Mouse (Mus musculus): ENCODE measurements around the gene Lrrc4.

GRCm38 (mm10) chr6:28874759-28875158 lies 43.2 kb upstream of the Lrrc4 start:
- no peak for TF ChIP-seq CTCF (IDR thresholded peaks at IDR 0.05; ENCODE audit: low read depth, low read length)
- TF ChIP-seq GATA2 (IDR thresholded peaks at IDR 0.05; ENCODE audit: borderline replicate concordance, low read depth, low read length): no peak
- TF ChIP-seq GATA1 (IDR thresholded peaks at IDR 0.05; ENCODE audit: borderline replicate concordance, low read length): no peak
